Mouse (Mus musculus) bone marrow, adult 2 months (tissue): ENCODE data around the gene Etnk2.

ENCODE experiments used
- CTCF ChIP-seq: fragments of 200-500 bp; IDR thresholded peaks from 2 replicates; pipeline ENCODE4 v1.5.1; 2011; ENCODE audit warnings: low read length, control low read depth; ENCODE audit not compliant: control insufficient read depth, insufficient read depth
- POLR2A ChIP-seq: fragments of 200-500 bp; IDR thresholded peaks from 2 replicates; pipeline ENCODE4 v1.6.1; 2011; ENCODE audit warnings: low read depth, mild to moderate bottlenecking, control low read depth, low read length, borderline replicate concordance; ENCODE audit not compliant: control insufficient read depth

DNA sequence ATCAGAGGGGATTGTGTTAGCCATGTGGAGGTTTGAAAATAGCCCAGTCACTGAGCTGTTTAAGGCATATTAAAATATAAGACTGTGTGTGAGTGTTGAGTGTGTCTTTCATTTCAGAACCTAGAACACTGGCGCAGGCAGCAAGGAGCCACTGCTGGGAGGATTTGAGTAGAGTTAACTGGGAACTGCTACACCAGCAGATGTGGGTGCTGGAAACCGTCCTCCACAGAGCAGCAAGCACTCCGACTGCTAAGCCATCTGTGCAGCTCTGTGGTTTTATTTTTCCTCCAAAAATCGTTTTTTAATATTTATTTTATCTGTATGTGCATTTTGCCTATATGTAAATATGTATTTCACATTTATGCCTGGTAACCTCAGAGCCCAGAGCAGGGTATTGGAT is 31.3 kb downstream of the Etnk2 start:
- no peak for TF ChIP-seq CTCF
- TF ChIP-seq POLR2A, result no peak
